Mouse (Mus musculus) limb, embryonic 10.5 days (tissue): ENCODE measurements around the gene Zbtb7a. TPM values are rescaled to one million over a fixed set of nuclear protein-coding genes. Genes with fewer than 3 reads are reported as not detected.

Experiments used
- DNase-seq: peaks from one replicate; pipeline ENCODE4 v3.0.0-alpha.2; 2017; ENCODE audit warnings: low spot score
- H3K27ac ChIP-seq: fragments of 300-500 bp; sonication (generic); 2 replicates; pipeline ENCODE4 v1.5.1; 2016; ENCODE audit warnings: mild to moderate bottlenecking
- H3K27me3 ChIP-seq: fragments of 300-500 bp; sonication (generic); 2 replicates; pipeline ENCODE4 v1.6.1; 2016; ENCODE audit warnings: low read depth, mild to moderate bottlenecking; ENCODE audit not compliant: poor library complexity, severe bottlenecking
- H3K36me3 ChIP-seq: fragments of 300-500 bp; sonication (generic); 2 replicates; pipeline ENCODE4 v1.6.1; 2016; ENCODE audit warnings: mild to moderate bottlenecking, moderate library complexity
- H3K4me1 ChIP-seq: fragments of 300-500 bp; sonication (generic); 2 replicates; pipeline ENCODE4 v1.6.1; 2016
- H3K4me3 ChIP-seq: fragments of 300-500 bp; sonication (generic); 2 replicates; pipeline ENCODE4 v1.5.1; 2016; ENCODE audit warnings: mild to moderate bottlenecking, moderate library complexity
- H3K9me3 ChIP-seq: fragments of 300-500 bp; sonication (generic); replicated peaks from 2 replicates; pipeline ENCODE4 v1.6.1; 2016; ENCODE audit warnings: mild to moderate bottlenecking
- WGBS: fragments of 180-500 bp; shearing (Covaris S2); methylation state at CpG from one replicate; pipeline ENCODE4 v1.1.7; 2016; 5-methylcytosine and 5-hydroxymethylcytosine counted together
- polyA plus RNA-seq: library from polyadenylated mRNA; unstranded; fragments of >200 nt; fragmentation: Nextera tagmentation; extraction: Ambion mirVana; gene quantifications from 2 replicates; pipeline ENCODE4 v1.2.1, GENCODE M21; 2016

Gene Zbtb7a
- polyA plus RNA-seq, 1 experiment from 2014 or later, result 11.7 TPM

DNA sequence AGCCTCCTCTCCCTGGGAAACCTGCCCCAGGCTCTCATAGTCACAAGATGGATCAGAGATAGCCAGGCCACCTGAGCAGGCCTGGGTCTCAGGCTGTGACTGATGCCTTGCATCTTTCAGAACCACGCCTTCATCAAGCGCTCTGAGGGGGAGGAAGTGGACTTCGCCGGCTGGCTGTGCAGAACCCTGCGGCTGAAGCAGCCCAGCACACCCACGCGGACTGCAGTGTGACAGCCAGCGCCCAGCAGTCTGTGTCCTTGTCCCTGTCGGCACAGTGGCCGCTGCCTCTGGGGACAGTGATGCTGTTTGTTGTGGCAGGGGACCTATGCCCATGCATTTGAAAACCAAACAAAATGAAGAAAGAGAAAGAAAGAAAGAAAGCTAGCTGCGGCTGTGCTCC lies 11.5 kb upstream of the Zbtb7a start:
- H3K27ac ChIP-seq, result no peak overlapping the region
- H3K9me3 ChIP-seq, result no peaks in the 10 kb centered on the region
- WGBS, result 91% methylated on average over 11 of the region's 11 CpGs
- H3K27me3 ChIP-seq, result peaks cover 15% of the 10 kb centered on the region
- H3K4me1 ChIP-seq, result peaks cover 10% of the 10 kb centered on the region
- H3K4me3 ChIP-seq, result no peak overlapping the region
- no peak for DNase-seq
- peaks cover 65% of the 10 kb centered on the region for H3K36me3 ChIP-seq

DNA sequence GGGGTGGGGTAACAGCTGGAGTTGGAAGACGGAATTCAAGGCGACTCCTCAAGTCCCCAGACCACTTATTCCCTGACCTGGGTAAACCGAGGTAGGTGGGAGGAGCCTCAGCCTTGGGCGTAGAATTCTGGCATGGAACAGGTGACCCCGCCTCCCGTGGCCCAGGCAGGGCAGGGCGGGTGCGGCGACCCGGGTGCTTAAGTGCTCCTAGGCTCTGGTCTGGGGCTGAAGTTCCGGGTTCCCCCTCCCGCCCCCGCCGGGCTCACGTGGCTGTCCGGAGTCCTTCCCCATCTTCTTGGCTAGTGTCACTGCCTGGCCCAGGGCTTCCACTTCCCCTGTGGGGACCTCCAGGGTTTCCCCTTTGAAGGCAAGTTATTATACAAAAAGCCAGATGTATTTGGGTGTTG lies 836 bp upstream of the Zbtb7a start:
- H3K27ac ChIP-seq, result no peak overlapping the region; the same call in 1 of the 2 replicates
- H3K27me3 ChIP-seq, result peaks cover 55% of the 10 kb centered on the region
- H3K9me3 ChIP-seq, result no peaks in the 10 kb centered on the region
- peaks cover 50% of the 10 kb centered on the region for H3K4me1 ChIP-seq
- WGBS, result under 1% methylated on average over 16 of the region's 16 CpGs
- DNase-seq, result no peak
- H3K36me3 ChIP-seq, result no peaks in the 10 kb centered on the region
- H3K4me3 ChIP-seq, result peak overlapping the region; percentile 91

DNA sequence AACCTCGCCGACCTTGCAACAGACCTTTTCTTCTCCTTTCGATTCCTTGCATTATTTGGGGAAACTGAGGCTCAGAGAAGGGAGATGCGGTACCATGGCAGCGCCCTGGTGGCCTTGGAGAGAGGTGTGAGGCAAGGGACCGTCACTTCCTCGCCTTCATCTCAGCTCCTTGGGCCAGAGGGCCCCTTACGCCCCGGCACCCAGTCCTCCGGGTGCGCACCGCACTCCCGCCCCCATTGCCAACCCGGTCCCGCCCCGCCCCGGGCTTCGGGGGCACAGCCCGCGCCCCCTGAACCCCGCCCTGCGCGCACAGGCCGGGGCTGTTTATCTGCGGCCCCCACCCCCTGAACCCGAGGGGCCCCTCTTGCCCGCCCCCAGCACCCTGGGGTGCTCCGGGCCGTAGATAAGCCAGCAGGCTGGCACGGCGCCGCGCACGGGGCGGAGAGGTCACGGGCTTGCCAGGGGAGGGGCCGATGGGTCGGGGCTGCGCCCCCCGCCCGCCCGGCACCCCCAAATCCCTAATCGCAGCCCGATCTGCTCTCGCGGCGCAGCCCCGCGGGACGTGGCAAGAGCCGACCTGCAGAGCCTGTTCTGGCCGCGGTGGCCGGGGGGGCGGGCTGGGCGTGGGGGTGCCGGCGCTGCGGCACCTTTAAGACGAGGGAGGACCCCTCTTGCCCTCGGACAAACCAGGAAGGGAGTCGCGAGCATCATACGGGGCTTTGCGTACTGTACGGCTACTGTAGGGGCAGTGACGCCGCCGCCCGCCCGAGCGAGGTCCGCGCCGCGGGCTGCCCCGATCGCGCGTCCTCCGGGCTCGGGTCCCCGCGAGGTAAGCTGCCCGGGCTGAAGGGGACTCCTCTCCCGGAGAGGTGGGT lies 1.0 kb downstream of the Zbtb7a start:
- WGBS, result 1% methylated on average over 75 of the region's 86 CpGs
- Histone ChIP-seq H3K27me3 (peaks cover 36% of the 10 kb centered on the region), H3K9me3 (no peaks in the 10 kb centered on the region), H3K4me1 (peaks cover 61% of the 10 kb centered on the region), H3K36me3 (peaks cover 8% of the 10 kb centered on the region; the same call in 1 of the 2 replicates), H3K27ac (peak overlapping the region; percentile 98), H3K4me3 (peak overlapping the region; percentile 91)
- peak; percentile 81 for DNase-seq

DNA sequence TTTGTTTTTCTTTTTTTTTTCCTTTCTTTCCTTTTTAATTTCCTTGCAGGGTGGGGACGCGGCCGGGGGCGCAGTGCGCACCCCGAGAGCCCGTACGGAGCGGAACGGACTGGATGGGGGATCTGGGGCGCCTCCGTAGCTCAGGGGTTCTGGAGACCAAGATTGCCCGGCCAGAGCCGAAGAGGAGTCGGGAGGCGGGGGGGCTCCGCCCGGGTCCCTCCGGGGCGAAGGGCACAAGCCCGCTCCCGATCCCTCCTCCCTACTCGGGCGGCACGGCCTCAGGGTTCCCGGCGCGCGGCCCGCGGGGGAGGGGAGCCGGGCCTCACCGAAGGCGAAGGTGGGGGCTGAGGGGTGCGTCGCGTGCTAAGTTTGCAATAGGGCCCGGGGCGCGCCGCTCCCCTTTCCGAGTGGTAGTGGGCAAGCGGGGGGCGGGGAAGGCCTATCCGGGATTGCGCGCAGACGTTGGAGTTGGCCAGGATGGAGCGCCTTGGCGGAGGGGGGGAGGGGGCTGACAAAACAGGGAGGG lies 1.7 kb downstream of the Zbtb7a start:
- whole genome bisulfite sequencing, result under 1% methylated on average over 48 of the region's 50 CpGs
- Histone ChIP-seq H3K27ac (peak overlapping the region; percentile 98), H3K27me3 (peaks cover 34% of the 10 kb centered on the region), H3K4me1 (peaks cover 68% of the 10 kb centered on the region), H3K36me3 (peaks cover 13% of the 10 kb centered on the region), H3K9me3 (no peaks in the 10 kb centered on the region), H3K4me3 (peak overlapping the region; percentile 91)
- DNase-seq, result peak; percentile 88

DNA sequence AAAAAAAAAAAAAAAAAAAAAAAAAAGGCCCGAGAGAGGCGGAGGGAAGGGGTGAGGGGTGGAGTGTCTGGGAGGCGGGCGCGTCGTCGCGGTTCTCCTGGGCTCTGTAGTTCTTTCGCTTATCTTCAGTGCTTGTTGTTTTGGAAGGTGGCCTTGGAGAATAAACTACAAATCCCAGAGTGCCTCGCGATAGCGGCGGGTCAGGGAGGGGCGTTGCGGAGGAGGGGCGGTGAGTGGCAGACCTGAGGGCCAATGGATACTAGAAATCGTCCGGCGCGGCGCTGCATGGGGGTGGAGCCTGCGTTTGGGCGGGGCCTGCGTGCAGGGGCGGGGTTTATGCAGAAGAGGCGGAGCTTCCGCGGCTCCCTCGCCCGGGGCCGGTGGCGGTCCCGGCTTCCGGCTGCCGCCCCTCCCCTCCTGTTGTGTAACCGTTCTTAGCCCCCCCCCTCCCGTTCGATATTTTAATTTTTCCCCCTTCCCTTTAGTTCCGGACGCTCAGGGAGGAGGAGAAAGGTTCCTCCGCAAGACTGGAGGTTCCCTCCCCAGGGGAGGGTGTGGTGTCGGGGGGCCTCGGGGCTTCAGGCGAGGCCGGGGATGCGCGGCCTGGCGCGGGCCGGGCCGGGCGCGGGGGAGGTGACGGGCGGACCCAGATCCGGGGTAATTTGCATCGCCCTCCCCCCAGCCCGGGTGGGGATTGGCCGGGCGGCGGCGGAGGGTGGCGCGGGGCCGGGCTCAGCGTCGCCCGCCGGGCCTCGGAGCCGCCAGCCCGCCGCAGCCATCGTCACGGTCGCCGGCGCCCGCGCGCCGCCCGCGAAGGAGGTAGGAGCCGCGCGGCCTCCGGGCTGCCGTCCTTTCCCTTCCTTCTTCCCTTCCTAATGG lies 2.5 kb downstream of the Zbtb7a start:
- Histone ChIP-seq H3K27me3 (peaks cover 34% of the 10 kb centered on the region), H3K9me3 (no peaks in the 10 kb centered on the region), H3K36me3 (peaks cover 20% of the 10 kb centered on the region), H3K4me1 (peaks cover 75% of the 10 kb centered on the region), H3K4me3 (peak overlapping the region; percentile 91), H3K27ac (peak overlapping the region; percentile 98)
- DNase-seq, result peak; percentile 100
- under 1% methylated on average over 88 of the region's 89 CpGs for WGBS

DNA sequence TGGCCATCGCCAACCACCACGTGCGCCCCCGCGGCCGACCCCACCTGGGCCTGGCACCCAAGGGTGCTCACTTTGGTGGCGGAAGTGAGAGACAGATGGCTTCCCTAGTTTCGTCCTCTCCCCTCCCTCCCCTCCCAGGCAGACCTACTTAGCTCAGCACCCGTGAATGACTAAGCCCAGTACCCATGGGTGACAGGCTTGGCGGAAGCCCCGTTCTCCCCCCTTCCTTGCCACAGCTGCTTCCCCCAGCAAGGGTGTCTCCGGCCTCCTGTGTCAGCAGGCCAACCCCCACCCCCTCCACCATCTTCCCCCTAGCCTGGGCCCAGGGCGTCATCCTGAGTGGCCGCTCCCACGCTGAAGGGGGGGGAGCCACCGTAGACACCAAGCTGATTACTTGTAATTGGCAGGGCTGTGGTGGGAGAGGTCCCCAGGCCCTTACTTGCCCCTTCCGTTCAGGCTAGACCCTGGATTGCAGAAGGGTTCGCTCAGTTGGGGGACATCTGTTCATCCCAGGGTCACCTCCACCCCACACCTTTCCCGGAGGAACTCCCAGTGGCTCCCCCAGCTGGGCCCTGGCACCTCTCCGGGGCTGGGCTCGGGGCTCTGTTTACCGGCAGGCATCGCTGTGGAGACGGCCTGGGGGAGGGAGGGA lies 3.2 kb downstream of the Zbtb7a start:
- DNase-seq, result peak; percentile 57
- H3K4me1 ChIP-seq, result peaks cover 83% of the 10 kb centered on the region
- no peaks in the 10 kb centered on the region for H3K9me3 ChIP-seq
- H3K4me3 ChIP-seq, result peak overlapping the region; percentile 91
- H3K36me3 ChIP-seq, result peaks cover 28% of the 10 kb centered on the region
- WGBS, result 1% methylated on average over 23 of the region's 24 CpGs
- peaks cover 28% of the 10 kb centered on the region for H3K27me3 ChIP-seq
- peak overlapping the region; percentile 98 for H3K27ac ChIP-seq

DNA sequence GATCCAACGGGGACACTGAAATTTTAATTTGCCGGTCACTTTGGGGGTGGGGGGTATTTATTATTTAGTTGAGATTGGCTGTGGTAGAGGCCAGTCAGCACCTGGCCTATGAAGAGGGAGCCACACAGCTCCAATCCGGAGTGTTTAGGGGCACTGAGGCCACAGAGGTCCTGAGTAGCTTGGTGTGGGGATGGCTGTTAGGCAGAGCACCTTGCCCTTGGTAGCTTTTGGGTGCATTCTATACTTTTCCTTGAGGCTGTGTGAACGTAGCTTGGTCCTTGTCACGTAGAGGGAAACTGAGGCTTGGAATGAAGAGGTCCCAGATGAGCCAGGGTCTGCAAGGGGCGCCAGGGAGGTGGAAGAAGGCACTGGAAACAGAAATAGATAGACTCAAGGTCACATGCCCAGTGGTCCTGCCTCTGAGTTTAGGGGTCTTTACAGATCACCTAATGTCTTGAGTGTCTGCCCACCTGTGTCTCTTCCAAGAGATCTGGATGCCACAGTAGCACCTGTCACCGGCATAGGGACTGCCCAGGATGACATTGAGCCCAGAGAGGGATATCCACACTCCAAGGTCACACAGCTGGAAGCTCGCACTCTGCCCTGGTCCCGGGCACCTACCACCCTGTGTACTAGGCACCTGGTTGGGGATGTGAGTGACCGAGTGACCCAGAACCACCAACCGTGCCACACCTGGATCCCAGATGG lies 4.0 kb downstream of the Zbtb7a start:
- Histone ChIP-seq H3K4me3 (peak overlapping the region; percentile 91), H3K27ac (peak overlapping the region; percentile 98), H3K27me3 (peaks cover 21% of the 10 kb centered on the region), H3K9me3 (no peaks in the 10 kb centered on the region), H3K4me1 (peaks cover 83% of the 10 kb centered on the region), H3K36me3 (peaks cover 35% of the 10 kb centered on the region)
- no peak for DNase-seq
- 60% methylated on average over 11 of the region's 11 CpGs for WGBS

DNA sequence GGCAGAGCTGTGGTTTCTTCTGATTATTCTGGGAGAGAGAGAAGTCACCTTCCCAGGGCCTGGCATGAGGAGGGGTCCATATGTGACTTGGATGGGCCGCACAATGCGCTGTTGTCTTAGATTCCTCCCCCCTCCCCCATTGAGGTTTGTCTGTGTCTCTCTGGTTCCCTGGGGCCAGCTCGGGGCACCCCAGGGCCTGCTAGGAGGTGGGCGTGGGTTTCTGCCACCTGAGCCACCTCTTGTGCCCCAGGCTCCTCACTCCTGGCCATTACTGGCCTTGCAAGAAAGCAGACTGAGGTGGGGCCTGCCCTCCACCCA lies 4.5 kb downstream of the Zbtb7a start:
- peak overlapping the region; percentile 38; the same call in 1 of the 2 replicates for H3K27ac ChIP-seq
- no peak for DNase-seq
- peaks cover 40% of the 10 kb centered on the region for H3K36me3 ChIP-seq
- H3K4me3 ChIP-seq, result peak overlapping the region; percentile 91
- 79% methylated on average over 4 of the region's 4 CpGs for WGBS
- peaks cover 80% of the 10 kb centered on the region for H3K4me1 ChIP-seq
- H3K27me3 ChIP-seq, result peaks cover 16% of the 10 kb centered on the region
- no peaks in the 10 kb centered on the region for H3K9me3 ChIP-seq

DNA sequence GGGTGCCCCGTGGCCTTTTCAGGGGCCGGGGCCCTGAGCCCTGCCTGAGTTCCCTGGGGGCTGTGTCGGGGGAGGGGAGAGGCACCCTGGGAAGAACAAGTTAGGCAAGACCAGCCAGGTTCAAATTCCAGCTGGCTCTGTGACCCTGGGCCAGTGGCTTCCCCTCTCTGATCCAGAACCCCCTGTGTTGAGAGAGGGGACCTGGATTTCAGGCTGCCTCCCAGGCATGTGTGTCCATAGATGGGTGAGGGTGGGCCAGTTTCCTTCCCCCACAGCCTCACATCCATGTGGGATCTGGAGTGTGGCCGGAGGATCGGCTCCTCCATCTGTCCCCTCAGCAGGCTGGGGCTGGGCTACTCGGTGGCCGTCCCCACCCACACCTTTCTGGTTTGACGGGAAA lies 5.0 kb downstream of the Zbtb7a start:
- 65% methylated on average over 8 of the region's 8 CpGs for WGBS
- Histone ChIP-seq H3K4me3 (peak overlapping the region; percentile 91), H3K27ac (peak overlapping the region; percentile 38), H3K9me3 (no peaks in the 10 kb centered on the region), H3K4me1 (peaks cover 77% of the 10 kb centered on the region), H3K36me3 (peaks cover 46% of the 10 kb centered on the region), H3K27me3 (peaks cover 11% of the 10 kb centered on the region)
- no peak for DNase-seq

DNA sequence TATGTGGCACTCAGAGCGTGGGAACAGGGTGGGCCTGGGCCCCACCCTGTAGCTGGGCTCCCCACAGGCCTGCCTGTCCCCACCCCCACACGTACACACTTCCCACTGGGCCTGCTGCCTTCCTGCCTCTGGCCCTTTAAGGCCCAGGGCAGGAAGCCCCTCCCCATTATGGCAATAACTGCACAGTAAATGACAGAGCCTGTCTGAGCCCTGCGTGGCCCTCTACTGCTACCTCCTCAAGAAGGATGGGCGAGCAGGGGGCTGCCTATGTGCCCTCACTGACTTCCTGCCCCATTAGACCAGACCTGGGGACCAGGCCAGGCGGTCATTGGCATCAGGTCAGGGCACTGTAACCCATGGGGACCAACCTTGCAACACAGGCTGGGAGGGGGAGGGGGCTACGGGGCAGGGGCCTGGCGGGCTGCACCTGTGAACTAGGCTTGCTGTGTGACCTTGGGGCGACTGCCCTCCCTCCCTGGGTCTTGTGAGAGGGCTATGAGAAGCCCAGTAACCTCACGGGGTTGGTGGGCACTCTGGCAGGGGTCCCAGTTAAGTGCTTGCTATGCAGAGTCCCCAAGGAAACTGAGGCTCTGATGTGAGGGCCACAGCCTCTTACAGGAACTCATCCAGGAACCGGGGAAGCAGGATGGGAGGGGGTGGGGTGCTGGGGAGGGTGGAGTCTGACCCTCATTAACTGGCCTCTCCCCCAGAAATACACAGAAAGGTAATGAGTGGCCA lies 5.9 kb downstream of the Zbtb7a start:
- peak overlapping the region; percentile 38 for H3K27ac ChIP-seq
- WGBS, result 65% methylated on average over 10 of the region's 10 CpGs
- peak overlapping the region; percentile 91 for H3K4me3 ChIP-seq
- H3K4me1 ChIP-seq, result peaks cover 72% of the 10 kb centered on the region
- peaks cover 2% of the 10 kb centered on the region for H3K27me3 ChIP-seq
- H3K36me3 ChIP-seq, result peaks cover 54% of the 10 kb centered on the region
- no peaks in the 10 kb centered on the region for H3K9me3 ChIP-seq
- DNase-seq, result no peak

DNA sequence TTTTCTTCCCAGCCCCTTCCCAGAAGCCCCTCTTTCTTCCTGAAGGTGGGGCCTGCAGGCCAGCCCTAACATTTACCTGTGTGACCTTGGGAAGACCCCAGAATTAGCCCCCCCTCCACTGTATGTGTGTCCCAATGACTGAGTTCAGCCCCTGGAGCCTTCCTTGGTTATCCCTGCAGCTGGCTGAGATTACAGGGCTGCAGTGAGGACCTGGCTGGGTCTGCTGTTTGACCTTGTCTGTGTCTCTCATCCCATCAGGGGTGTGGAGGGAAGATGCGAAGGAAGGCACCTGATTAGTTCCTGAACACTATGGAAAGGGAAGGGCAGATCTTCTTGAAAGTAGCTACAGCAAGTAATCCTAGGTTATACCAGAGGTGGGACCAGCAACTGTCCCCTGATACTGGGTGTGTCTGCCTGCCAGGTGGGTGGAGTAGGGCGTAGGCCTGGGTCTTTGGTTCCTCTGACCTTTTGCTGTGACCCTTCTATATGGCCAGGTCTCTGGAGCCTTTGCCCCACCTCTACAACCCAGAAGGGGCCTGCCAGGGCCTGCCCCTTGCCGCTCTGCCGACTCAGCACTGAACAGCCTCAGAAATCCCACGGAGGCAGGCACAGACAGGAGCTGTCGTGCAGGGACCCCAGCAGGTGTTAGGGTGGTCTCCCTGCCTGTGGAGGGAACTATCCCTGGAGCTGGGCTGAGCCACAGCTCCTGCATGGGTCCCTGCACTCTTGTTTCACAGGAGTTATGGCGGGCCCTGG lies 6.6 kb downstream of the Zbtb7a start:
- H3K9me3 ChIP-seq, result no peaks in the 10 kb centered on the region
- H3K4me3 ChIP-seq, result peak overlapping the region; percentile 91
- DNase-seq, result no peak
- H3K36me3 ChIP-seq, result peaks cover 62% of the 10 kb centered on the region
- H3K27ac ChIP-seq, result 0 out of 2 replicates have a peak overlapping the region, but pooled peaks have one; percentile 50
- 86% methylated on average over 7 of the region's 7 CpGs for WGBS
- no peaks in the 10 kb centered on the region for H3K27me3 ChIP-seq
- H3K4me1 ChIP-seq, result peaks cover 68% of the 10 kb centered on the region
